Mouse (Mus musculus) heart, embryonic 14.5 days (tissue): ENCODE results near the gene Srrd. TPM values are rescaled to one million over a fixed set of nuclear protein-coding genes. Genes with fewer than 3 reads are reported as not detected.
A peak's percentile ranks its signal among the peaks of the same experiment; 100 is the strongest.

Source experiments
- ATAC-seq: fragments of 200-750 bp; cut with Nextera tagmentation; 2 replicates; pipeline ENCODE4 v1.8.0; 2017; ENCODE audit warnings: low read depth, moderate TSS enrichment; ENCODE audit not compliant: insufficient number of reproducible peaks, insufficient read depth, low FRiP score
- H3K27ac ChIP-seq, 2 experiments: fragments of 200-500 bp in 1 of 2; fragments of 300-500 bp in 1 of 2; sonication (generic) in 1 of 2; replicated peaks in 1 of 2; 2 replicates each; pipeline ENCODE4 v1.5.1; 2012 to 2014; ENCODE audit warnings: low read depth in 2 of 2, low read length in 2 of 2, control low read depth in 1 of 2, mild to moderate bottlenecking in 1 of 2, mixed read lengths in 1 of 2; ENCODE audit not compliant: control insufficient read depth in 1 of 2, insufficient read depth in 1 of 2
- H3K27me3 ChIP-seq: fragments of 300-500 bp; sonication (generic); 2 replicates; pipeline ENCODE4 v1.6.1; 2014; ENCODE audit warnings: mild to moderate bottlenecking, low read length, control low read depth; ENCODE audit not compliant: control insufficient read depth, insufficient read depth
- H3K36me3 ChIP-seq: fragments of 300-500 bp; sonication (generic); 2 replicates; pipeline ENCODE4 v1.6.1; 2014; ENCODE audit warnings: mild to moderate bottlenecking, control low read depth, low read length, mixed read lengths; ENCODE audit not compliant: control insufficient read depth, insufficient read depth
- H3K4me1 ChIP-seq, 2 experiments: fragments of 200-500 bp in 1 of 2; fragments of 300-500 bp in 1 of 2; sonication (generic) in 1 of 2; 2 replicates each; pipeline ENCODE4 v1.6.1; 2012 to 2014; ENCODE audit warnings: low read length in 2 of 2, control low read depth in 1 of 2, mixed read lengths in 1 of 2; ENCODE audit not compliant: control insufficient read depth in 2 of 2, insufficient read depth in 2 of 2
- H3K4me2 ChIP-seq: fragments of 300-500 bp; sonication (generic); 2 replicates; pipeline ENCODE4 v1.6.1; 2014; ENCODE audit warnings: mild to moderate bottlenecking, low read length
- H3K4me3 ChIP-seq, 2 experiments: fragments of 200-500 bp in 1 of 2; fragments of 300-500 bp in 1 of 2; sonication (generic) in 1 of 2; 2 replicates each; pipeline ENCODE4 v1.5.1; 2012 to 2014; ENCODE audit warnings: low read length in 2 of 2, mild to moderate bottlenecking in 2 of 2, control low read depth in 1 of 2, low read depth in 1 of 2, moderate library complexity in 1 of 2; ENCODE audit not compliant: control insufficient read depth in 1 of 2, insufficient read depth in 1 of 2
- H3K9ac ChIP-seq: fragments of 300-500 bp; sonication (generic); 2 replicates; pipeline ENCODE4 v1.6.1; 2014; ENCODE audit warnings: mild to moderate bottlenecking, low read length
- H3K9me3 ChIP-seq: fragments of 300-500 bp; sonication (generic); 2 replicates; pipeline ENCODE4 v1.6.1; 2016; ENCODE audit warnings: low read length, control low read depth; ENCODE audit not compliant: control insufficient read depth
- WGBS: fragments of 180-500 bp; shearing (Covaris S2); extraction: QIAGEN DNeasy Blood & Tissue Kit; methylation state at CpG from one replicate; pipeline ENCODE4 v1.1.7; 2014; 5-methylcytosine and 5-hydroxymethylcytosine counted together
- polyA plus RNA-seq: library from polyadenylated mRNA; unstranded; fragments of >200 nt; fragmentation: Nextera tagmentation; extraction: Ambion mirVana; gene quantifications from 2 replicates; pipeline ENCODE4 v1.2.1, GENCODE M21; 2014

The Srrd gene
- polyA plus RNA-seq, 1 experiment from 2014 or later, result 25.4 TPM

GRCm38 (mm10) chr5:112368666-112369065 is 25.8 kb upstream of the Srrd start:
- Histone ChIP-seq H3K27ac (no peak overlapping the region), H3K4me1 (no peaks in the 10 kb centered on the region), H3K4me2 (no peak overlapping the region), H3K4me3 (no peak overlapping the region), H3K9ac (no peak overlapping the region), H3K27me3 (no peaks in the 10 kb centered on the region), H3K36me3 (peaks cover 78% of the 10 kb centered on the region), H3K9me3 (no peaks in the 10 kb centered on the region)
- 93% methylated on average over 10 of the region's 10 CpGs for WGBS
- ATAC-seq, result no peak

- H3K27ac ChIP-seq, result no peak overlapping the region
- H3K36me3 ChIP-seq, result peaks cover 76% of the 10 kb centered on the region
- WGBS, result 75% methylated on average over 12 of the region's 12 CpGs
- no peak overlapping the region for H3K4me3 ChIP-seq
- H3K4me2 ChIP-seq, result no peak overlapping the region
- H3K9me3 ChIP-seq, result no peaks in the 10 kb centered on the region
- no peaks in the 10 kb centered on the region for H3K27me3 ChIP-seq
- H3K9ac ChIP-seq, result no peak overlapping the region
- no peaks in the 10 kb centered on the region for H3K4me1 ChIP-seq
- no peak for ATAC-seq
Measured at GRCm38 (mm10) chr5:112367929-112368328, 25.1 kb upstream of the Srrd start.

GRCm38 (mm10) chr5:112367338-112367737 is 24.5 kb upstream of the Srrd start:
- H3K27me3 ChIP-seq, result no peaks in the 10 kb centered on the region
- no peak overlapping the region for H3K27ac ChIP-seq
- H3K4me1 ChIP-seq, result no peaks in the 10 kb centered on the region
- H3K9me3 ChIP-seq, result no peaks in the 10 kb centered on the region
- no peak overlapping the region for H3K4me3 ChIP-seq
- H3K9ac ChIP-seq, result no peak overlapping the region
- H3K36me3 ChIP-seq, result peaks cover 73% of the 10 kb centered on the region
- 81% methylated on average over 4 of the region's 4 CpGs for WGBS
- H3K4me2 ChIP-seq, result no peak overlapping the region
- no peak for ATAC-seq

- Histone ChIP-seq H3K4me2 (no peak overlapping the region), H3K27ac (no peak overlapping the region), H3K4me3 (no peak overlapping the region), H3K9ac (no peak overlapping the region), H3K4me1 (no peaks in the 10 kb centered on the region), H3K9me3 (no peaks in the 10 kb centered on the region), H3K27me3 (no peaks in the 10 kb centered on the region), H3K36me3 (peaks cover 68% of the 10 kb centered on the region)
- 93% methylated on average over 6 of the region's 6 CpGs for WGBS
- ATAC-seq, result no peak
Measured at GRCm38 (mm10) chr5:112366879-112367278, 24.0 kb upstream of the Srrd start.

- Histone ChIP-seq H3K27ac (no peak overlapping the region), H3K4me2 (no peak overlapping the region), H3K27me3 (no peaks in the 10 kb centered on the region), H3K9ac (no peak overlapping the region), H3K4me3 (no peak overlapping the region), H3K4me1 (peaks cover 0 to 5% of the 10 kb centered on the region in 2 experiments; a peak in 2 of 4 replicates), H3K36me3 (peaks cover 45% of the 10 kb centered on the region), H3K9me3 (no peaks in the 10 kb centered on the region)
- ATAC-seq, result 0 out of 2 replicates have a peak, but pooled peaks have one; percentile 10
- WGBS, result 71% methylated on average over 10 of the region's 10 CpGs
Measured at GRCm38 (mm10) chr5:112364184-112364797, 21.5 kb upstream of the Srrd start.

- no peak for ATAC-seq
Measured at GRCm38 (mm10) chr5:112360077-112360476, 17.2 kb upstream of the Srrd start.

GRCm38 (mm10) chr5:112359520-112359919 is 16.7 kb upstream of the Srrd start:
- no peak for ATAC-seq
- H3K27ac ChIP-seq, result no peak overlapping the region
- WGBS, result 30% methylated on average over 4 of the region's 4 CpGs
- H3K4me1 ChIP-seq, result peaks cover 2 to 5% of the 10 kb centered on the region in 2 experiments; a peak in 2 of 4 replicates
- no peak overlapping the region for H3K4me2 ChIP-seq
- H3K9ac ChIP-seq, result no peak overlapping the region
- no peak overlapping the region for H3K4me3 ChIP-seq
- 0 out of 2 replicates have a peak, but pooled peaks cover 5% of the 10 kb centered on the region for H3K27me3 ChIP-seq
- no peaks in the 10 kb centered on the region for H3K9me3 ChIP-seq
- H3K36me3 ChIP-seq, result peaks cover 24% of the 10 kb centered on the region

More at GRCm38 (mm10) chr5:112360077-112360476, 17.2 kb upstream of the Srrd start:
- Histone ChIP-seq H3K9ac (no peak overlapping the region), H3K27me3 (0 out of 2 replicates have a peak, but pooled peaks cover 5% of the 10 kb centered on the region), H3K9me3 (no peaks in the 10 kb centered on the region), H3K27ac (no peak overlapping the region), H3K36me3 (peaks cover 25% of the 10 kb centered on the region), H3K4me2 (no peak overlapping the region), H3K4me1 (peaks cover 2 to 5% of the 10 kb centered on the region in 2 experiments; a peak in 2 of 4 replicates), H3K4me3 (no peak overlapping the region)
- WGBS, result 91% methylated on average over 3 of the region's 3 CpGs

GRCm38 (mm10) chr5:112356322-112356721 is 13.5 kb upstream of the Srrd start:
- H3K9ac ChIP-seq, result no peak overlapping the region

More at GRCm38 (mm10) chr5:112356322-112356721, 13.5 kb upstream of the Srrd start:
- Histone ChIP-seq H3K27me3 (0 out of 2 replicates have a peak, but pooled peaks cover 5% of the 10 kb centered on the region), H3K36me3 (peaks cover 26% of the 10 kb centered on the region), H3K27ac (no peak overlapping the region), H3K4me1 (peaks cover 2 to 5% of the 10 kb centered on the region in 2 experiments; a peak in 2 of 4 replicates), H3K4me2 (no peak overlapping the region), H3K4me3 (no peak overlapping the region), H3K9me3 (no peaks in the 10 kb centered on the region)
- ATAC-seq, result no peak
- 74% methylated on average over 9 of the region's 9 CpGs for WGBS
